Mouse (Mus musculus): ENCODE data around the gene Gstp3.
"Not testable (repeated sequence)": the region's sequence is repeated elsewhere in the genome, so short reads cannot be mapped to it uniquely, and the experiment has no call there.

The Gstp3 gene

GRCm38 (mm10) chr19:4060899-4061465 lies 1.6 kb upstream of the Gstp3 start:
- DNase-seq (ENCODE audit: low read depth, low spot score), result no peak

GRCm38 (mm10) chr19:4060044-4060898 lies 902 bp upstream of the Gstp3 start:
- DNase-seq (ENCODE audit: low read depth, low spot score), result not testable (repeated sequence)

- DNase-seq (ENCODE audit: low read depth, low spot score), result no peak
Observed at GRCm38 (mm10) chr19:4058581-4058980, 788 bp downstream of the Gstp3 start.

GRCm38 (mm10) chr19:4057962-4058361 lies 1.4 kb downstream of the Gstp3 start:
- no peak for DNase-seq (ENCODE audit: low read depth, low spot score)

- no peak for DNase-seq (ENCODE audit: low read depth, low spot score)
Observed at GRCm38 (mm10) chr19:4057389-4057788, 2.0 kb downstream of the Gstp3 start.

GRCm38 (mm10) chr19:4056727-4057126 lies 2.6 kb downstream of the Gstp3 start:
- DNase-seq (ENCODE audit: low read depth, low spot score), result no peak

GRCm38 (mm10) chr19:4055947-4056693 lies 3.2 kb downstream of the Gstp3 start:
- DNase-seq (ENCODE audit: low read depth, low spot score), result no peak

- no peak for DNase-seq (ENCODE audit: low read depth, low spot score)
Observed at GRCm38 (mm10) chr19:4055216-4055946, 4.0 kb downstream of the Gstp3 start.

GRCm38 (mm10) chr19:4054613-4055012 lies 4.8 kb downstream of the Gstp3 start:
- no peak for DNase-seq (ENCODE audit: low read depth, low spot score)

- no peak for DNase-seq (ENCODE audit: low read depth, low spot score)
Observed at GRCm38 (mm10) chr19:4052516-4053030, 6.8 kb downstream of the Gstp3 start.

GRCm38 (mm10) chr19:4051741-4052515 lies 7.4 kb downstream of the Gstp3 start:
- no peak for DNase-seq (ENCODE audit: low read depth, low spot score)

GRCm38 (mm10) chr19:4051016-4051415 lies 8.4 kb downstream of the Gstp3 start:
- no peak for DNase-seq (ENCODE audit: low read depth, low spot score)

GRCm38 (mm10) chr19:4049069-4049468 lies 10.3 kb downstream of the Gstp3 start:
- DNase-seq (ENCODE audit: low read depth, low spot score), result not testable (repeated sequence)

GRCm38 (mm10) chr19:4047859-4048258 lies 11.5 kb downstream of the Gstp3 start:
- no peak for DNase-seq (ENCODE audit: low read depth, low spot score)

GRCm38 (mm10) chr19:4046866-4047254 lies 12.5 kb downstream of the Gstp3 start:
- no peak for DNase-seq (ENCODE audit: low read depth, low spot score)

GRCm38 (mm10) chr19:4045966-4046865 lies 13.2 kb downstream of the Gstp3 start, which contains the start of gene Gstp2:
Gene Gstp2, minus strand, starts transcription at chr19:4046023.
- DNase-seq (ENCODE audit: low read depth, low spot score), result peak; percentile 83

- DNase-seq (ENCODE audit: low read depth, low spot score), result not testable (repeated sequence)
Observed at GRCm38 (mm10) chr19:4044109-4044508, 15.3 kb downstream of the Gstp3 start.

- DNase-seq (ENCODE audit: low read depth, low spot score), result no peak
Observed at GRCm38 (mm10) chr19:4042124-4042523, 17.2 kb downstream of the Gstp3 start.

GRCm38 (mm10) chr19:4041500-4041899 lies 17.9 kb downstream of the Gstp3 start:
- not testable (repeated sequence) for DNase-seq (ENCODE audit: low read depth, low spot score)

- not testable (repeated sequence) for DNase-seq (ENCODE audit: low read depth, low spot score)
Observed at GRCm38 (mm10) chr19:4040941-4041340, 18.4 kb downstream of the Gstp3 start.

Data from WW6 (cell line).